Mouse (Mus musculus) monocyte, adult 5-6 weeks (primary cell): ENCODE measurements at regions not wholly inside any gene's neighbourhood (a gene's known extent, or its start where the extent isn't known, plus 50 kb on each side); places are given as distances from the start of the nearest gene placed in this dataset.

ENCODE experiments used
- ATAC-seq: fragments of 153-309, 156-312 bp; replicated peaks from 2 replicates; pipeline ENCODE4 v1.8.0; 2017; ENCODE audit warnings: mild to moderate bottlenecking; ENCODE audit not compliant: low TSS enrichment, insufficient number of reproducible peaks, severe bottlenecking, poor library complexity, low FRiP score

- ATAC-seq = no peak
These were observed 72.5 kb upstream of the Jade1 start for GRCm38 (mm10) chr3:41482881-41483494.

- ATAC-seq = no peak
These were observed 75.3 kb upstream of the Jade1 start for GRCm38 (mm10) chr3:41480186-41480585.

- no peak for ATAC-seq
These were observed 76.6 kb upstream of the Jade1 start for GRCm38 (mm10) chr3:41478971-41479370.

- no peak for ATAC-seq
These were observed 79.0 kb upstream of the Jade1 start for GRCm38 (mm10) chr3:41476516-41476915.

GRCm38 (mm10) chr3:41472586-41472985 lies 82.9 kb upstream of the Jade1 start:
- ATAC-seq = no peak

- no peak for ATAC-seq
These were observed 86.4 kb upstream of the Jade1 start for GRCm38 (mm10) chr3:41469106-41469505.

GRCm38 (mm10) chr3:41467857-41468256 lies 87.7 kb upstream of the Jade1 start:
- ATAC-seq = no peak

- no peak for ATAC-seq
These were observed 89.6 kb upstream of the Jade1 start for GRCm38 (mm10) chr3:41465893-41466292.

GRCm38 (mm10) chr3:41462953-41463644 lies 92.4 kb upstream of the Jade1 start:
- ATAC-seq = no peak

- ATAC-seq = no peak
These were observed 95.4 kb upstream of the Jade1 start for GRCm38 (mm10) chr3:41460131-41460530.

- ATAC-seq = no peak
These were observed 97.4 kb upstream of the Jade1 start for GRCm38 (mm10) chr3:41458156-41458555.

- no peak for ATAC-seq
These were observed 102.0 kb upstream of the Jade1 start for GRCm38 (mm10) chr3:41453525-41453924.

- ATAC-seq = no peak
These were observed 102.8 kb upstream of the Jade1 start for GRCm38 (mm10) chr3:41452716-41453090.

- no peak for ATAC-seq
These were observed 103.4 kb upstream of the Jade1 start for GRCm38 (mm10) chr3:41452020-41452715.

- ATAC-seq = no peak
These were observed 104.8 kb upstream of the Jade1 start for GRCm38 (mm10) chr3:41450696-41451095.

GRCm38 (mm10) chr3:41444243-41444753 lies 111.2 kb upstream of the Jade1 start:
- no peak for ATAC-seq

GRCm38 (mm10) chr3:41436238-41436637 lies 119.3 kb upstream of the Jade1 start:
- ATAC-seq = no peak

- no peak for ATAC-seq
These were observed 122.4 kb upstream of the Jade1 start for GRCm38 (mm10) chr3:41433106-41433505.

GRCm38 (mm10) chr3:41432376-41432775 lies 123.2 kb upstream of the Jade1 start:
- ATAC-seq = no peak

- no peak for ATAC-seq
These were observed 125.3 kb upstream of the Jade1 start for GRCm38 (mm10) chr3:41430191-41430590.
